Mouse (Mus musculus): ENCODE data around the gene Ace2.

Ace2 gene

DNA sequence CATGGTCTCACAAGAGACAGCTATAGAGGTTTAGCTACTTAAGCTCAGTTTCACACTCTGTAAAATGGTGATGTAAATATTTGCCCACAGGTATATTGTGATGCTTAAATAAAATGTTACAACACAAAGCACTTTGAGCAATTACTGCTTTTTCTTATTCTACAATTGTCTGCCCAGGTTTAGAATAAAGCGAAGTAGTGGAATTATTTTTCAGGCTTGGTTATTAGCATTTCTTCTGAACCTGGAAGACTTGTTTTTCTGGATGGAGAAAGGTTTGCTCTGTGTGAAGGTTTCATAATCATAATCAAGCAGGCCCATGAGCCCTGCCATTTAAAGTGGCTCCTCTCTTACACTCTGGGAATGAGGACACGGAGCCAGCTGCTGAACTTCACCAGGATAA, at the start of gene Ace2:
Gene Ace2 (plus strand): TSS at position 301 of the 400 bp plus-strand sequence.
- DNase-seq (ENCODE audit: low read depth) = no peak

DNA sequence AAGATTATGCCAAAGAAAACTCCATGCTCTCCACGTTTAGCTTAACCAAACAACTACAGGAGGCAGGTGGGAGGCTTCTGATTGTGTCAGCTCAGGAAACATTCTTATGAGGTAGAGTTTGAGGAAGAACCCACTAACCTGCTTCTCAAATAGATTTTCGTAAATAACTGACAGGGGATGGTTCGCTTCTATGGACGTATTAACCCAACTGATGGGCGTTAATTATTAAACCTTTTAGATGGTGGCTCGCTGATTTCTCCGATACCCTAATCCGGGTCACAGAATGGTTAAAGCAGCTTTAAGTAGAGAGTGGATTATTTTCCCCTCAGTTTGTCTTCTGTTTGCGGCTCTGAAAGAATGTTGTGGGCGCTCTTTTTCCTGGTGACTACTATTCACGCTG, 49.2 kb upstream of the Ace2 start:
- no peak for DNase-seq (ENCODE audit: low read depth)

DNA sequence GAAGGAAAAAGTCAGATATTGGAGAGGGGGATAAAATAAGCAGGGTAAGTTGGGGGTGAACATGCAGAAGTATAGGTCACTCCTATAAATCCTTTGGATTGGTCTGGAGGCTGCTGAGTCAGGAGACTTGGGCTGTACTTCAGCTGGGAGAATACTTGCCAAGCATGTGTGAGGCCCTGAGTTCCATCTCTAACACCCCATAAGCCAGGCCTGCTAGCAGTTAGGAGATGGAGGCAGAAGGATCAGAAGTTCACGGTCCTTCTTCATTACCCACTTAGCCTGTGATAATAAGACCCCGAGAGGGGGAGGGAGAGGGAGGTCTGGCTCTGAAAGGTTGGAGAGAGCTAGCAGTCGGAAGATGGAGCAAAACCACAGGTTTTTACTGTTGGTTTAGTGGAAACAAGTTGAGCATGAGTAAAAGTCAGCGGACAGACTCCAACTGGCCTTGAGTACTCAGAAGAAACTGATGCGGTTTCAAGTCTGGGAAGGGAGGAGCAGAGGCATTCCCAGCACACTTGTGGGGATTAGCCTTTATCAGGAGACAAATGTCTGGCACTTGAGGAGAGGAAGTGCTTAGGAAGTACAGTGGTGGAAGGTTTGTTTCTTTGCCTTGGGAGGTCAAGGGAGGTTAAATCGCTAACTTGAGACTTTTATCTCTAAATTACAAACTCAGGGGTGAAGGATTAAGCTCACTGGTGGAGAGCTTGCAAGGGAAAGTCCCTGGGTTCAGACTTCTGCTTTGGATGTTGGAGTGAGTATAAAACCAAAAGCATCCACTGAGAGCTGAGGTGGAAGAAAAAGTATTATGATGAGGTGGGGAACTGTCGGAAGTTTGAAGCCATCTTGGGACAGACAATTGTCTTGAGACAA, 46.6 kb upstream of the Ace2 start:
- peak; percentile 4 for DNase-seq (ENCODE audit: low read depth)

DNA sequence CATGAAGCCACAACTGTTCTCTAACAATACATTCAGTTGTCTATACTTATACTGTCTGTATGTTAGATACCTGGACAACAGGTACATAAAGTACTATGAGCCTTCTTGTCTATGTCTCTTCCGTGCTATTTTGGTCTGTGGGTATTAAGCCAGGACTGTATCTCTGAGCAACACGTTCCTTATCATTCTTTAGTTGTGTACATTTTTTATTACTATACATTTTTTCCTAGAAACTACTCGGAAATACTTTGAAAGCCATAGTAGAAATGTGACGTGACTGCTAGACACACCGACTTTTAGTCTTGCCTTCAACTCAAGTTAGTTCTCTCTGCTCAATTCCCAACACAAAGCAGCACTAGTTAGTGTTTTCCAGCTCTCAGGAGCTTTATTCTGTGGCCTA, 45.7 kb upstream of the Ace2 start:
- no peak for DNase-seq (ENCODE audit: low read depth)

DNA sequence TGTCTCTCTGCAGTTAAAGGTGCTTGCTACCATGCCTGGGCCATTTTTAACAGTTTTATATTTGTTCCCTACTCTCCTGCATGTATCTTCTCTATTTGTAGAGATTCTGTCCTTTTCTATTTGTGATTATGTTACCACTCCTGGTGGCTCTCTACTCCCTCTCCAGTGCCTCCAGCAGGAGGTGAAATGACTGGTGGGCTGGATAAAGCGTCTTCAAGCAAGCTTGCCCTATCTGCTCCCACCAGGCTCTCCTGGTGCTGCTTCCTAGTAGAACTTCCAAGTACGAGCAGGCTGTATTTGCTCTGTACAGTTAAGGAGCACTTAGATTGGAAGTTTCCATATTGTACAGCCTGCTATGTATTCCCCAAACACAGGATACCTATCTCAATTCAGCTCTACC, 43.3 kb upstream of the Ace2 start:
- no peak for DNase-seq (ENCODE audit: low read depth)

DNA sequence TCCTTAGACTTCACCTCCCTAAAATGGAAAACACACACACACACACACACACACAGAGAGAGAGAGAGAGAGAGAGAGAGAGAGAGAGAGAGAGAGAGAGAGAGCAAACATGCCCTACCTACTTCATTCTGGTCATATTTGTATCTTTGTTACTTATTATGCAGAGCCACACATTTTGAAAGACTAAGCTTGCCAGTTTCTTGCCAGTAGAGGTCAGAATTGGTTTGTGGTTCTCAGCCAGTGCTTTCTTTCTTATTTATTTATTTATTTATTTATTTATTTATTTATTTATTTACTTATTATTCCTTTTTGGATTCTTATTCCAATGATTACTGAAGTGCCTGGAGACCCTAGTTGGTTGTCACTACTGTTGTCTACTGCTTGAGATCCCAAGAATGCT, 37.6 kb upstream of the Ace2 start:
- DNase-seq (ENCODE audit: low read depth) = peak; percentile 36

DNA sequence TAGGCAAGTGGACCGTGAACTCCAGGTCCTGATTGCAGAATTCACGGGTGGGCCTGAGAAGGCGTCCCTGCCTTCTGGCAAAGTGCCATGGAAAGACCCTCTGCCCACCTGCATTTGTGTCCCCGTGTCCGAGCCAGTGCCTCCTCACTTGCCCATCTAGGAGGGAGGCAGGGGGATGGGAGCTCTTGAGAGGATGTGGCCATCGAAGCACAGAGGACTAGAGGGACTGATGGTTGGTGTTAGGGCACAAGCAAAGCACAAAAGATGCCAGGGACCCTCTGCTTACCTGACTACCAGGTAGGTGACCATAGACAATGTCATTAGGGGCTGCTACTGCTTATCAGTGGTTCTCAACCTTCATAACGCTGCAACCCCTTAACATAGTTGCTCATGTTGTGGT, 36.9 kb upstream of the Ace2 start:
- DNase-seq (ENCODE audit: low read depth) = no peak

DNA sequence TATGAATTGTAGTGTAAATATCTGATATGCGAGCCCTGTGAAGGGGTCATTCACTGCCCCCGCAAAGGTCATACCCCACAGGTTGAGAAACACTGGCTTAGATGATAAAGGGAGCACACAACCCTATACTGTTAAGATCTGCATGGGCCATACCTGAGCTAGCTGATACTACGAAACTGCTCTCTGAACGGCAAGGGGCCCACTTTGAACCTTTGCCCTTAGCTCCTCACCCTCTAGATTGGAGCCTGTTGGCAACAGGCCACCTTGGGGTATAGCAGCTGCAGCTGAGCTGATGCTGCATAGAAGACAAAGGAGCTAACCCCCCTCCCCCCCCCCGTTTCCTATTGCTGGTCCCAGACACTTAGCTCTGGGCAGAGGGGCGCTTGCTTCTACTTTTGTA, 36.5 kb upstream of the Ace2 start:
- no peak for DNase-seq (ENCODE audit: low read depth)

DNA sequence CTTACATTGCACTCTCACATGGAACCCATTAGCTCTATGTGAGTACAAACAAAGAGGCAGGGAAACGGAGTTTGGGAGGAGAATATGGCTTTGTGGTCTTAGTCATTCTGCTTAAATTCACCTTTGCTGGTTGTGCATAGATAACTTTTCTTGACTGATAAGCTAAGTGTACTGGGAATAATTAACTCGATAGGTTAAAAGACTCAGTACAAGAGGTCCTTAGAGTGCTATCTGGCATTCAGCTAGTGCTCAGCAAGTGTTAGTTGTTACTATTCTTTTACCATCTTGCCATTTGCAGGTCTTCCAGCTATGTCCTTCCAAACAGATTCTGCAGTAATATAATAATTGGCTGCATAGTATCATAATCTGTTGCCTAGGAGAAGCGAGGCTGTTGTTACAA, 28.0 kb upstream of the Ace2 start:
- DNase-seq (ENCODE audit: low read depth) = no peak

DNA sequence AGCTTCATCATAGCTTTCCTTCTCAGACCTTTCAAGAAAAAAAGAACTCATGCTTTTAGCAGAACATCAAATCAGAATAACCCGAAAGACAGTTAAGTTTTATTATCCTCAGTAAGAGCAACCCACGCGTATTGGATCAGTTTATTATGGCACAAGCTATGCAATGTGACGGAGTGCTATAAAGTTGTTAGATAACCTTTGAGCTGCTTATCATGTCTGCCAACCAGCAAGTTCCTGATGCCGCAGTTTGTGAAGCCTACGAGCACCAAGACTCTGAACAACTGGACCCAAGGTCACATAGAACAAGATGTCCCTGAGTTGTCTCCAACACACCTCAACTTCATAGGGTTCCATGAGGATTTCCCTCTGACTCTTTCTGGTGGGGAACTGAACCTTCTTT, 25.4 kb upstream of the Ace2 start:
- no peak for DNase-seq (ENCODE audit: low read depth)

DNA sequence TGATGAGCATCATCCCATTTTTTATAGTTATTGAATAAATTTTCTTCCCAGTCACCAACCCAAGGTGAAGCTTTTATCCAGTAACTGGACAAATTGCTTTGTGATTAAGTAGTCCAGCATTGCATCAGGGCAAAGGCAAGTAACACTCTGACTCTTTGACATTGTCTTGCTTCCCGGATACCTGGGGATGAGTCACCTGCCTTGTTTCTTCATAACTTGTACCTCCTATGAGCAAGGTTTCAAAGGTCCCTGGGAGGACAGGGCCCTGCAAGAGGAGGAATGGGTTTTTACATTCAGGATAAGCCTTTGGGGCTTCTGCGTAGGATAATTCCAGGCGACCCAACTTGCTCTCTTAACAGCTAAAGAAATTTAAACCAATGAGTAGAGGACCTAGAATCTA, 15.2 kb upstream of the Ace2 start:
- DNase-seq (ENCODE audit: low read depth) = no peak

DNA sequence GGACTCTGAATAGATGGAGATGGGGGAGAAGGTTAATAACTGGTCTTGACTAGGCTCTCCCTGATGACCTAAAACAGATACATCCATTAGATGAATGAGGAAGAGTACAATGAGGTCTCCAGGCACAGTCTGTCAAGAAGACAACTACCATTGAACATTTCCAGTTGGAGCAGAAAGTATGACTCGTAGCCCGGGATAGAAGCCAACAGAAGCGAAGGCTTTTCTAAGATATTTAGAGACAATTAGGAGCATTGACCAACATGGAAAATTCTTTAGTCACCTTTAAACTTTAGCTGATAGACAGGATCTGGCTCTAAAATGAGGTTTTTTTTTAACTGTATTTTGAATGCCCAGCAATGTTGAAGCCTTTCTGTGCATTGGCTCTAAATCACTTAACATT, 5.6 kb upstream of the Ace2 start:
- peak; percentile 69 for DNase-seq (ENCODE audit: low read depth)

DNA sequence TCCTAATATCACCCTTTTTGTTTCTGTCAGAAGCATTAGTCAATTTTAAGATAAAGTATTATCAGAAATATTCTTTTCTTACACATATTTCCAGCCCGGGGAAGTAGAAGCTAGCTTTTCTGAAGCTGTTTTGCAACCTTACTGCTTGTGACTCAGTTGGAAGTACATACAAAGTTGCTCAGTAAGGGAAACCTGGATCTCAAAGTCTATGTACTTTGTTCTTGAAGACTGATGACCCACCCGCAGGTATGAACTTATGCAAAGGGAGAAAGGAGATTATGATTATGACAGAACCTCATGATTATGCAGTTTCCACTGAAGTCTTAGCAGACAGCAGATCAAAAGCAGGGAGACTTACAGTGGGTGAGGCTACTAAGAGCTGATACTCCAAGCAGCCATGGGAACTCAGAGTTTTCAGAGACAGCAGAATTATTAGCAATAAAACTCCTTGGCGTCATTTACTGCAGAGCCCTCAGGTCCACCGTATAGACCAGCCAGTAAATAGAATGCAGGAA, 3.8 kb upstream of the Ace2 start:
- DNase-seq (ENCODE audit: low read depth) = no peak

DNA sequence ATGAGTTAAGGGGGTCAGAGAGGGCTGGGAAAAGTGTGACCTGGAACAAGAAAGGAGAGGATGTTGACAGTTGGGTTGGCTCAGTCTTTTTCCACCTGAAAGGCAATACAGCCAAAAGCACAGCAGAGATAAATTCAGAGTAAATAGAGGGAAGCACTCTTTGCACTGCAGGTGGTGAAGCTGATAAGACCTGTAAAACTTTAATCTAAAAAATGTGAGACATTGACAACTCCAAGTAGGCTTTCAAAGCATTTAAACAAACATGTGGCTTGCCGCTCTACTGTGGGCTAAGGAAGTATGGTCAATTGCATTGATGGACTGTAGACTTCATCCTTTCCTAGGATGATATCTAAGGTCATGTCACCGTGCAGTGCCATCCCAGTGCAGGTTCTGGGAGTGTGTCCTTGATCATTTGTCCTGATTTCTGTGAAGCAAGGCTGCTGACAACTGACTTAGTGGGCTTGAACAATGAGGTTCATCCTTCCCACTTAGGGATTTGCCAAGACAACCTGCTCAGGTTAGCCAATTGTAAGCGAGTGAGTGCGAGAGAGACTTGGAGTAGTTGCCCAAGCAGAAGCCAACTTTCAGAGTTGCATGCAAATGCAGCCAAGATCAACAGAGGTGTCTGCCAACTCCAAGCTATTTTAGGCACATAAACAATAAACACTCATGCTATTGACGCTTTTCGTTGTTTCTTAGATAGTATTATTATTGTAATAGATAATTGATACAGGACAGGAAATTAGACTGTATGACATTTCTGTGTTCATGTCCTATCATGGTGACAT, 6.5 kb downstream of the Ace2 start:
- DNase-seq (ENCODE audit: low read depth) = peak; percentile 28

DNA sequence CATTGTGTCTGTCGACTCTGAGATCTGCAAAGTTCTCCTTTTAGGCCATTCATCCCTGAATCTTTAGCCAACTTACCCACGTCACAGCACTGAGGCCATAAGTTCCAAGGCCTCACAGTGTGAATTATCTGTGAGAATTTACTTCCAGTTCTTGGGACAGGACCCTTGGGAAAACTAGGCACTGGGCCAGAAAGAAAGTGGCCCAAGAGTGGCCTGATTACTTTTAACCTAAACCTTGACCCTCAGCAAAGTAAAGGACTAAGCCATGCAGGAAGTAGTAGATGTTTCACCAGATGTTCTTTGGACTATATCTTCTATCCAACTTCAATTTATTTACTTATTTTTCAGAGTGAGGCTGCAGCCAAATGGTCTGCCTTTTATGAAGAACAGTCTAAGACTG, 13.6 kb downstream of the Ace2 start:
- no peak for DNase-seq (ENCODE audit: low read depth)

DNA sequence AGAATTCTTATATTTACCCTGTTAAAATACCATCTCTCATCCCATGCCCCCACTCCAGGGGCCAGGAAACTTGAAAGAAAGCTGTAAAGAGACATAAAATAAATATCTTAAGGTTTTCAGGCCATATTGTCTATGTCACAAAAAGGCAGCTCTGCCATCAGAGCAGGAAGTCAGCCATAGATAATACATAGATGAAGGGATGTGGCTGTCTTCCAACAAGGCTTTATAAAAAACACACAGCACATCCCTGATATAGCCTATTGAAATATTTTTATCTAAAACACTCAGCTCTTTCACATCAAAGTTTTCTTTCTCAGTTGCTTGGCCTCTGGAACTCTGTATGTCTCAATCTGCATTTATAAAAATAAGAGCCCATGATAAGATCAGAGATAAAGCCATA, 14.5 kb downstream of the Ace2 start:
- DNase-seq (ENCODE audit: low read depth) = no peak

DNA sequence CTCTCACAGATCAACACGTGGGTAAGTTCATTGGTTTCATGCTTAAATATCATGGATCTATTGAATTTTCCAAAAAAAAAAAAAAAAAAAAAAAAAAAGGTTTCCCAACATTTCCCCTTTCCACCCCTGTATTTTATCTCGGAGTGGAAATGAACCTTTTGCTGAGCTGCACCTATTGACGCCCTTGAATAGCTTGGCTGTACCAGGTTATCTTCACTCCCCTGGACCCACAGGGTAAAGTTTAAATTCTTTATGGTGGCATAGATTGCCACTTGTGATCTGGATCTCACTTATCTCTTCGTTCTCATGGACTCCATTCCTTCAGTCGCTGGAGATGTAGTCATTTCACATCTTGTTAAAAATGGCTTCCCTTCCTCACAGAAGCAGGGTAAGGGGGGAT, 15.5 kb downstream of the Ace2 start:
- no peak for DNase-seq (ENCODE audit: low read depth)

DNA sequence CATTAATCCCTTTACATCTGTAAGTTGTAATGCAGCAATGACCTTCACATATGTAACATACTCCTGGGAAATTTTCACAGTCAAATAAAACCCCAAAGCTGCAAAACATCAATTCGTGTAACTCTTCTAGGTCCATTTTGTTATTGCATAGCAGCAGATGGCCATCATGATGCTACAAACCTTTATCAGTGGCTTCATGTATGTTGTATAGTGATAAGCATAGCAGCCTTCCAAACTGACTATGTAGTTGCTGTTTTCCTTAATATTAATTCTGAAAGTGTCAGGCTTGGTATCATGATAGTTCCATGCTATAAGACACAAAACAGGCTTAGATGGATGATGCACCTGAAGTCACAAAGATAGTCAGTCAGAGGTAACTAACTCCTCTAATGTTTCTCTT, 25.5 kb downstream of the Ace2 start:
- no peak for DNase-seq (ENCODE audit: low read depth)

DNA sequence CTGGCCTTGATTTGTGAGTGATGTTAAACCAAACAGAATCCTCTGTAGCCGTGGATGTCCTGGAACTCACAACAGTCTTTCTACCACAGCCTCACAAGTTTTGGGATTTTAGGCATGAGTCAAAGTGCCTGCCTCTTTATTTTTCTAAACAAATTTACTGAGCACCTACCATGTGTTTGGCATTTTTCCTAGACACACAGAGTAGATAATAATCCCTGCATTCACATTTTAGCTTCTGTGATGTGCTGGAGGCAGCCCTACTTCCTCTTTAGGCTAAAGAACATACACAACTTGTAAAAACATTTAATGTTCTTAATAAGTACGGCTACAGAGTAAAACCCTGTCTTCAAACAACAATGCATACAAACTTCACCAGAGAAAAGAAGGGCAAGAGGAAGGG, 31.9 kb downstream of the Ace2 start:
- DNase-seq (ENCODE audit: low read depth) = no peak

DNA sequence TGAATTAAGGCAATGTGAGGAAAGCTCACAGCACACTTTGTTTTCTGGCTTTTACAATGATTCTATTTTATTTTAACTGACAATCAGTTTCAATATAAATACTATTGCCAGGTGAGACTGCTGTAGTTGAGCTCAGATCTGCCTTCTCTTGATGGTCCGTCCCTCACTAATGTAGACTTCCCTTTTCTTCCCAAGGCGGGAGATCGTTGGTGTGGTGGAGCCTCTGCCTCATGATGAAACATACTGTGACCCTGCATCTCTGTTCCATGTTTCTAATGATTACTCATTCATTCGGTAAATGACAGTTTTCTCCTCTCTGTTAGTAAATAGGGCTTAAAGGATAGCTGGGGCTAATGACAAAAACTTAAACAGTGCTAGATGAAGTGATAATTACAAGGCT, 34.7 kb downstream of the Ace2 start:
- DNase-seq (ENCODE audit: low read depth) = no peak

DNA sequence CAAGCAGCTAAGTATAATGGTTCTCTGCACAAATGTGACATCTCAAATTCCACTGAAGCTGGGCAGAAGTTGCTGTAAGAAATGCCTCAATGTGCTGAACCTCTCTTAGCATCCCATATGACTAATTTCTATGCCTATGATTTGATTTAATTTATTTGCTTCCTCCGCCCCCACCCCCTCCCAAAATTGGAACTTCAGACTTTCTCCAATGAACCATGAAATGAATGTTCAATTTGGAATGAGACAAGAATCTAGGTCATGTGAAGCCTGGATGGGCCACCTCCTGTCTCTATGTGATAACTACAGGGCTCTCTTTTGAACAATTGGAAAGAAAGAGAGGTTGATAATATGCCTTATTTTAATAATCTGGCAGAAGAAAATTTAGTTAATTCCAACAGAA, 36.2 kb downstream of the Ace2 start:
- DNase-seq (ENCODE audit: low read depth) = no peak

DNA sequence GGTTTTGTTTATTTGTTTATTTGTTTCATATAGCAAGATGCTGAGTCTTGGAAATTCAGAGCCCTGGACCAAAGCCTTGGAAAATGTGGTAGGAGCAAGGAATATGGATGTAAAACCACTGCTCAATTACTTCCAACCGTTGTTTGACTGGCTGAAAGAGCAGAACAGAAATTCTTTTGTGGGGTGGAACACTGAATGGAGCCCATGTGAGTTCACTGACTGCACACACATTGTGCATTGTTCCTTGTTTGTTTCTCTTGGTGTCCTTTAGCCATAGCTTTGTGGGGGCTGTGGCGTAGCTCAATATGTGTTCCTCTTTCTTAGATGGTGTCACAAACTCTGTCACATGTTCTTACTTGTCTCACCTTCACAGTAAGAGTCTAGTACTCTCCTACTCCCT, 36.6 kb downstream of the Ace2 start:
- no peak for DNase-seq (ENCODE audit: low read depth)

DNA sequence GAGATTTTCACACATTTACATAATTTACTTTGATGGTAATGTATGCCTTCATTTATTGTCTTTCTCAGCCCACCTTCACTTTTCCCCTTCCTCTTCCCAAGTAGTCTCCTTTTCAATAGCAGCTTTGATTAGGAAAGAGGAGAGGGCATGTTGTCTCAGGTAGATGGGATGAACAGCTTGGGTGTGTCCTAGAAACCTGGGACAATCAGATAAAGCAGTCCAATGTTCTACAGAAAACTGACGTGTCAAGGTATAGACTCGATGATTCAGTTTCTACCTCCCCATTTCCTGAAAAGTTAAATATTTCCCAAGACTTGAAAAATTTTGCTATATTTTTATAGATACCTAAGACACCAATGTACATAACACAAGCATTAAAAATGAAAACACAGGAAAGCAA, 39.7 kb downstream of the Ace2 start:
- DNase-seq (ENCODE audit: low read depth) = no peak
